Mouse (Mus musculus): Measurements from ENCODE around the gene Ppp1r12b. TPM values are rescaled to one million over a fixed set of nuclear protein-coding genes. Genes with fewer than 3 reads are reported as not detected.

Gene Ppp1r12b
- total RNA-seq, 1 experiment: 5.4 TPM

GRCm38 (mm10) chr1:134891916-134892315, 63.8 kb downstream of the Ppp1r12b start:
- in situ Hi-C loops (cut with MboI; ENCODE audit: low sequenced_read_pairs in 2 of 2, unreplicated experiment in 2 of 2): no loop called here
- no peaks in the 10 kb centered on the region for H3K36me3 ChIP-seq (ENCODE audit: control insufficient read depth, insufficient read depth, low read length, poor library complexity, severe bottlenecking)

GRCm38 (mm10) chr1:134889629-134890028, 66.1 kb downstream of the Ppp1r12b start:
- in situ Hi-C loops (cut with MboI; ENCODE audit: low sequenced_read_pairs in 2 of 2, unreplicated experiment in 2 of 2): no loop called here
- no peak overlapping the region for H3K4me3 ChIP-seq (ENCODE audit: insufficient read depth in 1 of 2, low read depth in 1 of 2, low read length in 2 of 2, poor library complexity in 1 of 2, severe bottlenecking in 1 of 2)
- no peaks in the 10 kb centered on the region for H3K36me3 ChIP-seq (ENCODE audit: control insufficient read depth, insufficient read depth, low read length, poor library complexity, severe bottlenecking)
- no peak for DNase-seq (ENCODE audit: low read depth, low spot score)
- H3K9me3 ChIP-seq (ENCODE audit: control insufficient read depth, insufficient read depth, low read depth, low read length): no peaks in the 10 kb centered on the region
- H3K9ac ChIP-seq (ENCODE audit: insufficient read depth, low read depth, low read length, poor library complexity, severe bottlenecking): no peak overlapping the region
- H3K27ac ChIP-seq (ENCODE audit: insufficient read depth, low read depth, low read length, poor library complexity, severe bottlenecking): no peak overlapping the region
- no peaks in the 10 kb centered on the region for H3K4me1 ChIP-seq (ENCODE audit: control insufficient read depth in 2 of 2, insufficient read depth in 2 of 2, low read length in 2 of 2, poor library complexity in 1 of 2)
- TF ChIP-seq CHD2 (IDR thresholded peaks at IDR 0.05; ENCODE audit: low read depth, low read length): no peak
- TF ChIP-seq ZNF384 (IDR thresholded peaks at IDR 0.05; ENCODE audit: low read depth, low read length): no peak
- TF ChIP-seq ZC3H11A (IDR thresholded peaks at IDR 0.05; ENCODE audit: borderline replicate concordance, low read depth, low read length): no peak
- no peak for TF ChIP-seq HCFC1 (IDR thresholded peaks at IDR 0.05; ENCODE audit: borderline replicate concordance, insufficient read depth, low read length)
- no peak for TF ChIP-seq MAFK (IDR thresholded peaks at IDR 0.05; ENCODE audit: insufficient read depth, low read depth, low read length)

More at GRCm38 (mm10) chr1:134891916-134892315, 63.8 kb downstream of the Ppp1r12b start:
- no peaks in the 10 kb centered on the region; a peak in 1 of 4 replicates for H3K4me1 ChIP-seq (ENCODE audit: control insufficient read depth in 2 of 2, insufficient read depth in 2 of 2, low read length in 2 of 2, poor library complexity in 1 of 2)
- DNase-seq (ENCODE audit: low read depth, low spot score): no peak
- no peak for TF ChIP-seq ZC3H11A (IDR thresholded peaks at IDR 0.05; ENCODE audit: borderline replicate concordance, low read depth, low read length)
- no peak for TF ChIP-seq CHD2 (IDR thresholded peaks at IDR 0.05; ENCODE audit: low read depth, low read length)
- TF ChIP-seq HCFC1 (IDR thresholded peaks at IDR 0.05; ENCODE audit: borderline replicate concordance, insufficient read depth, low read length): no peak
- TF ChIP-seq ZNF384 (IDR thresholded peaks at IDR 0.05; ENCODE audit: low read depth, low read length): no peak
- no peak for TF ChIP-seq MAFK (IDR thresholded peaks at IDR 0.05; ENCODE audit: insufficient read depth, low read depth, low read length)
- H3K27ac ChIP-seq (ENCODE audit: insufficient read depth, low read depth, low read length, poor library complexity, severe bottlenecking): no peak overlapping the region
- H3K4me3 ChIP-seq (ENCODE audit: insufficient read depth in 1 of 2, low read depth in 1 of 2, low read length in 2 of 2, poor library complexity in 1 of 2, severe bottlenecking in 1 of 2): no peak overlapping the region
- H3K9me3 ChIP-seq (ENCODE audit: control insufficient read depth, insufficient read depth, low read depth, low read length): no peaks in the 10 kb centered on the region
- no peak overlapping the region for H3K9ac ChIP-seq (ENCODE audit: insufficient read depth, low read depth, low read length, poor library complexity, severe bottlenecking)

DNA sequence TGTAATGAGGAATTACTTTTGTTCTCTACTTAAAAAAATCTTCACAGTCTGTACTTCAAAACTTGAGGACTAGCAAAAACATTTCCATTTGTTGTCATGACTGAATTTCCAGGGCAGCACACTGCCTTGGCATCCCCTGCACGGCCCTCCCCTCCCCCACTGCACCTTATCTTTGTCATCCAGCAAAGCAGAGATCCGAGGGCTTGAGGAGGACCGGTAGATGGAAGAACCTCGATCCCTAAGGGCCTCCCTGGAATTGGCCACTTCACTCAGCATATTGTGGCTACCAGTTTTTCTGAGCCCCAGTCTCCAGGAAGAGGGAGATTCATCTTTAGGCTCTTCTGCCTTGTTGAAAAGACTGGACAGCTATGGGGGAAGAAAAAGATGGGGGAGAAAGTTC, 79.9 kb downstream of the Ppp1r12b start:
- H3K9ac ChIP-seq (ENCODE audit: insufficient read depth, low read depth, low read length, poor library complexity, severe bottlenecking): no peak overlapping the region
- in situ Hi-C loops (cut with MboI; ENCODE audit: low sequenced_read_pairs in 2 of 2, unreplicated experiment in 2 of 2): no loop called here
- H3K9me3 ChIP-seq (ENCODE audit: control insufficient read depth, insufficient read depth, low read depth, low read length): no peaks in the 10 kb centered on the region
- TF ChIP-seq HCFC1 (IDR thresholded peaks at IDR 0.05; ENCODE audit: borderline replicate concordance, insufficient read depth, low read length) (no peak), MAFK (IDR thresholded peaks at IDR 0.05; ENCODE audit: insufficient read depth, low read depth, low read length) (no peak), ZNF384 (IDR thresholded peaks at IDR 0.05; ENCODE audit: low read depth, low read length) (no peak), ZC3H11A (IDR thresholded peaks at IDR 0.05; ENCODE audit: borderline replicate concordance, low read depth, low read length) (no peak), CHD2 (IDR thresholded peaks at IDR 0.05; ENCODE audit: low read depth, low read length) (no peak)
- no peaks in the 10 kb centered on the region for H3K36me3 ChIP-seq (ENCODE audit: control insufficient read depth, insufficient read depth, low read length, poor library complexity, severe bottlenecking)
- H3K4me3 ChIP-seq (ENCODE audit: insufficient read depth in 1 of 2, low read depth in 1 of 2, low read length in 2 of 2, poor library complexity in 1 of 2, severe bottlenecking in 1 of 2): no peak overlapping the region
- no peaks in the 10 kb centered on the region for H3K4me1 ChIP-seq (ENCODE audit: control insufficient read depth in 2 of 2, insufficient read depth in 2 of 2, low read length in 2 of 2, poor library complexity in 1 of 2)
- DNase-seq (ENCODE audit: low read depth, low spot score): no peak
- no peak overlapping the region for H3K27ac ChIP-seq (ENCODE audit: insufficient read depth, low read depth, low read length, poor library complexity, severe bottlenecking)

GRCm38 (mm10) chr1:134872678-134873077, 83.1 kb downstream of the Ppp1r12b start:
- peaks cover 0 to 2% of the 10 kb centered on the region in 2 experiments; a peak in 1 of 4 replicates for H3K4me1 ChIP-seq (ENCODE audit: control insufficient read depth in 2 of 2, insufficient read depth in 2 of 2, low read length in 2 of 2, poor library complexity in 1 of 2)
- H3K27ac ChIP-seq (ENCODE audit: insufficient read depth, low read depth, low read length, poor library complexity, severe bottlenecking): no peak overlapping the region
- no peak overlapping the region for H3K4me3 ChIP-seq (ENCODE audit: insufficient read depth in 1 of 2, low read depth in 1 of 2, low read length in 2 of 2, poor library complexity in 1 of 2, severe bottlenecking in 1 of 2)
- no peak for TF ChIP-seq MAFK (IDR thresholded peaks at IDR 0.05; ENCODE audit: insufficient read depth, low read depth, low read length)
- TF ChIP-seq HCFC1 (IDR thresholded peaks at IDR 0.05; ENCODE audit: borderline replicate concordance, insufficient read depth, low read length): no peak
- TF ChIP-seq ZNF384 (IDR thresholded peaks at IDR 0.05; ENCODE audit: low read depth, low read length): no peak
- no peak for TF ChIP-seq ZC3H11A (IDR thresholded peaks at IDR 0.05; ENCODE audit: borderline replicate concordance, low read depth, low read length)
- TF ChIP-seq CHD2 (IDR thresholded peaks at IDR 0.05; ENCODE audit: low read depth, low read length): no peak
- H3K36me3 ChIP-seq (ENCODE audit: control insufficient read depth, insufficient read depth, low read length, poor library complexity, severe bottlenecking): no peaks in the 10 kb centered on the region
- H3K9me3 ChIP-seq (ENCODE audit: control insufficient read depth, insufficient read depth, low read depth, low read length): no peaks in the 10 kb centered on the region
- in situ Hi-C loops (cut with MboI; ENCODE audit: low sequenced_read_pairs in 2 of 2, unreplicated experiment in 2 of 2): no loop called here
- no peak overlapping the region for H3K9ac ChIP-seq (ENCODE audit: insufficient read depth, low read depth, low read length, poor library complexity, severe bottlenecking)
- no peak for DNase-seq (ENCODE audit: low read depth, low spot score)

DNA sequence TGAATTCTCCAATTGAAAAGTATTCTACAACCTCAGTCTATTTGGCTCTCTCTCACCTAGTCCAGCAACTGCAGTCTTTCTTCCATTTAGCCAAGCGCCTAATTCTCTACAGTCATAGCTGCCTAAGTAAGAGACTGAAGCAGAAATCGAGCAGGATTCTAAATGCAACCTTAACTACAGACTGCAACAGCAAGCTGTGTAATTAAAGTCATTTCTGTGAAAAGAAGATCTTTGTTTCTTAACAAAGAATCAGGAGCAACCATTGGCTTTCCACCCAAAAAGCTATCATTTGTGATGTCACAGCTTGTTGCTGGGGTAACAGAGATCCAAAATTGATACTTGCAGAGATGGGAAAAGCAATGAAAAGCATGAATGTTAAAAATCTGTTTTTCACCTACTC, 89.3 kb downstream of the Ppp1r12b start:
- H3K4me3 ChIP-seq (ENCODE audit: insufficient read depth in 1 of 2, low read depth in 1 of 2, low read length in 2 of 2, poor library complexity in 1 of 2, severe bottlenecking in 1 of 2): no peak overlapping the region
- peaks cover 0 to 2% of the 10 kb centered on the region in 2 experiments; a peak in 1 of 4 replicates for H3K4me1 ChIP-seq (ENCODE audit: control insufficient read depth in 2 of 2, insufficient read depth in 2 of 2, low read length in 2 of 2, poor library complexity in 1 of 2)
- no peak for TF ChIP-seq ZC3H11A (IDR thresholded peaks at IDR 0.05; ENCODE audit: borderline replicate concordance, low read depth, low read length)
- no peak for TF ChIP-seq HCFC1 (IDR thresholded peaks at IDR 0.05; ENCODE audit: borderline replicate concordance, insufficient read depth, low read length)
- no peak for TF ChIP-seq CHD2 (IDR thresholded peaks at IDR 0.05; ENCODE audit: low read depth, low read length)
- in situ Hi-C loops (cut with MboI; ENCODE audit: low sequenced_read_pairs in 2 of 2, unreplicated experiment in 2 of 2): no loop called here
- no peak overlapping the region for H3K27ac ChIP-seq (ENCODE audit: insufficient read depth, low read depth, low read length, poor library complexity, severe bottlenecking)
- DNase-seq (ENCODE audit: low read depth, low spot score): no peak
- no peak overlapping the region for H3K9ac ChIP-seq (ENCODE audit: insufficient read depth, low read depth, low read length, poor library complexity, severe bottlenecking)
- no peaks in the 10 kb centered on the region for H3K36me3 ChIP-seq (ENCODE audit: control insufficient read depth, insufficient read depth, low read length, poor library complexity, severe bottlenecking)
- H3K9me3 ChIP-seq (ENCODE audit: control insufficient read depth, insufficient read depth, low read depth, low read length): no peaks in the 10 kb centered on the region

All from ES-E14 (cell line).